Mouse (Mus musculus) hindbrain, embryonic 12.5 days (tissue): ENCODE measurements around the gene Tada1. TPM values are rescaled to one million over a fixed set of nuclear protein-coding genes. Genes with fewer than 3 reads are reported as not detected.

ENCODE experiments used
- ATAC-seq: fragments of 200-750 bp; cut with Nextera tagmentation; 2 replicates; pipeline ENCODE4 v1.8.0; 2017; ENCODE audit warnings: moderate TSS enrichment; ENCODE audit not compliant: low FRiP score
- H3K27ac ChIP-seq: fragments of 300-500 bp; sonication (generic); 2 replicates; pipeline ENCODE4 v1.5.1; 2016; ENCODE audit warnings: mild to moderate bottlenecking
- H3K27me3 ChIP-seq: fragments of 300-500 bp; sonication (generic); 2 replicates; pipeline ENCODE4 v1.6.1; 2016; ENCODE audit warnings: mild to moderate bottlenecking
- H3K36me3 ChIP-seq: fragments of 300-500 bp; sonication (generic); 2 replicates; pipeline ENCODE4 v1.6.1; 2016; ENCODE audit warnings: mild to moderate bottlenecking
- H3K4me1 ChIP-seq: fragments of 300-500 bp; sonication (generic); 2 replicates; pipeline ENCODE4 v1.6.1; 2016
- H3K4me2 ChIP-seq: fragments of 300-500 bp; sonication (generic); replicated peaks from 2 replicates; pipeline ENCODE4 v1.6.1; 2016; ENCODE audit warnings: mild to moderate bottlenecking
- H3K4me3 ChIP-seq: fragments of 300-500 bp; sonication (generic); 2 replicates; pipeline ENCODE4 v1.5.1; 2016; ENCODE audit warnings: mild to moderate bottlenecking
- H3K9ac ChIP-seq: fragments of 300-500 bp; sonication (generic); 2 replicates; pipeline ENCODE4 v1.6.1; 2016; ENCODE audit warnings: mild to moderate bottlenecking, moderate library complexity
- H3K9me3 ChIP-seq: fragments of 300-500 bp; sonication (generic); replicated peaks from 2 replicates; pipeline ENCODE4 v1.6.1; 2016; ENCODE audit warnings: mild to moderate bottlenecking
- WGBS: fragments of 180-500 bp; shearing (Covaris S2); methylation state at CpG from one replicate; pipeline ENCODE4 v1.1.7; 2016; 5-methylcytosine and 5-hydroxymethylcytosine counted together
- polyA plus RNA-seq: library from polyadenylated mRNA; unstranded; fragments of >200 nt; fragmentation: Nextera tagmentation; extraction: Ambion mirVana; gene quantifications from 2 replicates; pipeline ENCODE4 v1.2.1, GENCODE M21; 2016

Gene Tada1
- polyA plus RNA-seq: 58.4 and 61.3 TPM in 2 replicates

DNA sequence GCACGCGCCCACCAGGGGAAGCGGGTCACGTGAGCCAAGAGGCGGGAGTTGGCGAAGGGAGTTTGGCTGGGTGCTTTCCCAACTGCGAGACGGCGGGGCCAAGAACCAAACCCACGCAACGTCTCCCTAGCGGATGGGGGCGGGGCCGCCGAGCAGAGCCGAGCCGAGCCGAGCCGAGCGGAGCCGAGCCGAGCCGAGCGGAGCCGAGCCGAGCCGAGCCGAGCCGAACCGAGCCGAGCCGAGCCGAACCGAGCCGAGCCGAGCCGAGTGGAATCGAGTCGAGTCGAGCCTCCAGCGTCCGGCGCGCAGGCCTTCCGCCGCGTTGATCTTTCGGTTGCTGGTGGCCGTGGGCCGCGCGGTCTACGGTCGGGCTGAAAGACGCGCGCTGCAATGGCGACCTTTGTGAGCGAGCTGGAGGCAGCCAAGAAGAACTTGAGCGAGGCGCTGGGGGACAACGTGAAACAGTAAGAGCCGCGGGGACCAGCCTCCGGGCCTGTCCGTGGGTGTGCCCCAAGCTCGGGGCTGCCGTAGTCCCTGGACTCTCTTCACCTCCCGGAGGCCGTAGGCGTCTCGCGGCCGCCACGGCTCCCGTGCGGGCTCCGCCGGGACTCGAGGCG lies at the start of gene Tada1:
Gene Tada1 (plus strand): TSS at position 85 of the 617 bp plus-strand sequence.
- peak within 1 kb of the TSS; percentile 75 for H3K4me3 ChIP-seq
- H3K4me2 ChIP-seq: peak within 1 kb of the TSS; percentile 65
- H3K9me3 ChIP-seq: no peaks in the 10 kb centered on the region
- ATAC-seq: peak; percentile 95
- H3K27me3 ChIP-seq: no peaks in the 10 kb centered on the region
- WGBS: under 1% methylated on average over 79 of the region's 81 CpGs
- H3K36me3 ChIP-seq: peaks cover 18% of the 10 kb centered on the region
- peaks cover 19% of the 10 kb centered on the region for H3K4me1 ChIP-seq
- H3K9ac ChIP-seq: peak within 1 kb of the TSS; percentile 90
- peak within 1 kb of the TSS; percentile 81 for H3K27ac ChIP-seq

DNA sequence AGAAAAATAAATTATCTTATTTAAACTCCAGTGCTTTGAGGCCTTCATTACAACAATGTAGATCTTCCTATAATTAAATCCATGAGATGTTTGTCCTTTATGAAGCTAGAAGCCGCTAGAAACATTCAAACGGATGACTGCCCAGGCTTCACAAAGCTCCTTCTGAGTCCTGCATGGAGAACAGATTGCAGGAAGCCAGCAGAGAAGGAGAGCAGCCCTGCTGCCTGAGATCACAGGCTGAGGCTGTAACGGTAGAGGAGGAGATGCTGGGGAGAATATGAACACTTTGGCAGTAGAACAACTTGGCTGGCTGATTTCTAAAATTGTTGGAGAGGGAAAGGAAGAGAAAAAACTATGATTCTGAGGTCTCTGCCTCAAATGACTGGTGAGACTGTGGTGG lies 48.1 kb upstream of the Tada1 start:
- ATAC-seq: no peak
- Histone ChIP-seq H3K9ac (no peak overlapping the region), H3K4me2 (no peak overlapping the region), H3K36me3 (no peaks in the 10 kb centered on the region), H3K27me3 (no peaks in the 10 kb centered on the region), H3K9me3 (no peaks in the 10 kb centered on the region), H3K27ac (no peak overlapping the region), H3K4me1 (no peaks in the 10 kb centered on the region), H3K4me3 (no peak overlapping the region)
- 71% methylated on average over 3 of the region's 3 CpGs for WGBS

DNA sequence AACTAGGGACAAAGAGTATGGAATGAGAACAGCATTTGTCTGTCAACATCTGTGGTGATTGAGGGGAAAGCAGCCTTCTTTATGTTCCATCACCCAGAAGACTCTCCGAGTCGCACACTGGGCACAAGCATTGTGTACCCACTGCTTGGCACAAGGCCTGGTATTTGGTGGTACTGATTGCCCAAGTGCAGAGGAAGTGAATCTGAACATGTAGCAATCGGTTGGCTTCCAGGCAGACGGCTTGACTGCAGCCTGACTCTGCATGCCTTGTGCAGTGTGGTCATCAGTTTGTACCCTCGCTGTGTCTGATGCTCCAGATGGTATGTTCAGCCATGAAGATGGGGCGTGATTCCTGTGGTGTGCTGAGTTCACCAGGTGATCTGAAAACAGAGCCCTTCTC lies 39.8 kb upstream of the Tada1 start:
- no peak overlapping the region for H3K9ac ChIP-seq
- WGBS: 92% methylated on average over 6 of the region's 6 CpGs
- H3K4me1 ChIP-seq: 0 out of 2 replicates have a peak, but pooled peaks cover under 1% of the 10 kb centered on the region
- H3K9me3 ChIP-seq: no peaks in the 10 kb centered on the region
- no peak overlapping the region for H3K4me3 ChIP-seq
- no peaks in the 10 kb centered on the region for H3K36me3 ChIP-seq
- no peaks in the 10 kb centered on the region for H3K27me3 ChIP-seq
- H3K4me2 ChIP-seq: no peak overlapping the region
- no peak for ATAC-seq
- H3K27ac ChIP-seq: no peak overlapping the region

DNA sequence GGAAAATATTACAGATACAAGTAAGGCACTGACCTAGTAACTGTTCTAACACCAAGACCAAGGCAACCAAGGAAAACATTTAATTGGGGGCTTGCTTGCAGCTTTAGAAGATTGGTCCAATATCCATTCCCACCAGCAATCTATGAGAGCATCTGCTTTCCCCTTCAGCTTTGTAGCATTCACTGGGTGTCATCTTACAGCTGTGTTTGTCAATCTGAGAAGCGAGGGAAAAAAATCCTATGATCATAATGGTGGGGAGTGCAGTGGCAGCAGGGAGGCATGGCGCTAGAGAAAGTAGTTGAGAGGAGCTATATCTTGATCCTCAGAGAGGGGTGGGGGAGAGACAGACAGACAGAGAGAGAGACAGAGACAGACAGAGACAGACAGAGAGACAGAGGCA lies 36.8 kb upstream of the Tada1 start:
- Histone ChIP-seq H3K27me3 (0 out of 2 replicates have a peak, but pooled peaks cover 3% of the 10 kb centered on the region), H3K4me1 (peaks cover 4% of the 10 kb centered on the region; the same call in 1 of the 2 replicates), H3K9me3 (no peaks in the 10 kb centered on the region), H3K4me3 (no peak overlapping the region), H3K27ac (no peak overlapping the region), H3K36me3 (no peaks in the 10 kb centered on the region), H3K9ac (no peak overlapping the region), H3K4me2 (no peak overlapping the region)
- ATAC-seq: no peak
- WGBS: 57% methylated on average over 2 of the region's 2 CpGs

DNA sequence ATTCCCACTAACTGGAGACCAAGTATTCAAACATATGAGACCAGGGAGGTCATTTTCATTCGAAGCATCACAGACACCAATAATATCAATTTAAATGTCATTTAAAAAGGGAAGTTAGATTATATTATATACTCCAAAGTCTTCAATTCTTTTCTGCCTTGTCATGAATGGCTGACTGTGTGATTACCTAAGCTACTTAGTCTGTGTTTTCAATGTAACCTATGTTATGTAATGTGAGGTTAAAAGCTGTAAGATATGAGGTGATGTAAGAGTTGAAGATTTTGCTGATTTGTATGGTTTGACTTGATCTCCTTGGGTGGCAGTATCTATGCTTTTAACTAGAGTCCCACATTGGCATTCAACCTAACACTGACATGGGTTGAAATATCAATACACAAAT lies 36.4 kb upstream of the Tada1 start:
- H3K4me1 ChIP-seq: peaks cover 4% of the 10 kb centered on the region; the same call in 1 of the 2 replicates
- no peak overlapping the region for H3K27ac ChIP-seq
- 85% methylated on average over 1 of the region's 1 CpGs for WGBS
- H3K9ac ChIP-seq: no peak overlapping the region
- H3K9me3 ChIP-seq: no peaks in the 10 kb centered on the region
- H3K36me3 ChIP-seq: no peaks in the 10 kb centered on the region
- H3K4me3 ChIP-seq: no peak overlapping the region
- H3K4me2 ChIP-seq: no peak overlapping the region
- 0 out of 2 replicates have a peak, but pooled peaks cover 3% of the 10 kb centered on the region for H3K27me3 ChIP-seq
- ATAC-seq: no peak

DNA sequence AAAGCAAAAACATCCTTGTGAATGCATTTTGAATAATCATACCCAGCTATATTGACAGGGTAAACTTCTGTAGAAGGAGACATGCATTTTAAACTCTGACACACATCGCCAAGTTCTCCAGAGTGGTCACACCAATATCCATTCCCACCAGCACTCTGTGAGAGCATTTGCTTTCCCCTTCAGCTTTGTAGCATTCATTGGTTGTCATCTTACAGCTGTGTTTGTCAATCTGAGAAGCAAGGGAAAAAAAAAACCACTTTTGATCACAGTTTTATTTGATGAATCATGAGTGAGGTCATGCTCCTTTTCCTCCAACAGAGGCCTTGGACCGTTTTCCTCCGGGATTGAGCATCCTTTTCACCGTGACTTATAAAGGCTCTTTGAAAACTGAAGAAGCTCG lies 35.3 kb upstream of the Tada1 start:
- 54% methylated on average over 5 of the region's 5 CpGs for WGBS
- H3K27ac ChIP-seq: no peak overlapping the region
- no peaks in the 10 kb centered on the region for H3K9me3 ChIP-seq
- peaks cover 4% of the 10 kb centered on the region; the same call in 1 of the 2 replicates for H3K4me1 ChIP-seq
- ATAC-seq: no peak
- H3K27me3 ChIP-seq: 0 out of 2 replicates have a peak, but pooled peaks cover 3% of the 10 kb centered on the region
- no peak overlapping the region for H3K4me3 ChIP-seq
- no peak overlapping the region for H3K4me2 ChIP-seq
- H3K9ac ChIP-seq: no peak overlapping the region
- no peaks in the 10 kb centered on the region for H3K36me3 ChIP-seq

DNA sequence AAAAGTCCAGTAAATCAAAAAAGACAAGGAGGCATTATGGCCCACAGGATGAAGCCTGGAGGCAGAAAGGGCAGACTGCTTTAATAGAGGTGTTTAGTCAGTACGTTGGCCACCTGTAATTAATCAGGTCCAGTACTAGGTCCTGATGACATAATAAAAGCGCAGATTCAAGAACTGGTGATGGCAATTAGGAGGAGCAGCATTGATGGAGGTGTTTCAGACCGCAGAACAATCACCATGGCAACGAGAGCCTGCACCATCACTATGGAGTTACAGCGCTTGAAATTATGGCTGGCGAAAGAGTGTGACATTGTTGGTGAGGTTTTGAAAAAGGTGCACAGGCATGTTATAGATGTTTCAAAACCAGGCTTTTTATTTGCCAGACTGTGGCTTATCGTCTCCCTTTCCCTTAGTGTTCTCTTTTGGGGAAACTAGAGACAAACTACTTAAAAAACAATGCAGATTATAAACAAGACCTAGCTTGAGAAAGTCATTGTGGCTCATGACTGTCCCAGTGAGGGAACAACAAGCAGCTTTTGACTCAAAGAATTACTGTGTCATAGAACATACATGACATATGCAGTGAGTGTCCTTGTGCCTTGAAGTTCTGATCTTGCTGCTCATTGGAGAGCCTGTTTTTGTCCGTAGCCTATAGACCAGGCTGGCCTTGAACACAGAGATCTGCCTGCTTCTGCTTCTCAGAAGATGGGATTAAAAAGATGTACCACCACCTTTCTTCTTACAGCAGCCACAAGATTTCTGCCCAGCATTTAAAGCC lies 34.4 kb upstream of the Tada1 start:
- H3K36me3 ChIP-seq: no peaks in the 10 kb centered on the region

DNA sequence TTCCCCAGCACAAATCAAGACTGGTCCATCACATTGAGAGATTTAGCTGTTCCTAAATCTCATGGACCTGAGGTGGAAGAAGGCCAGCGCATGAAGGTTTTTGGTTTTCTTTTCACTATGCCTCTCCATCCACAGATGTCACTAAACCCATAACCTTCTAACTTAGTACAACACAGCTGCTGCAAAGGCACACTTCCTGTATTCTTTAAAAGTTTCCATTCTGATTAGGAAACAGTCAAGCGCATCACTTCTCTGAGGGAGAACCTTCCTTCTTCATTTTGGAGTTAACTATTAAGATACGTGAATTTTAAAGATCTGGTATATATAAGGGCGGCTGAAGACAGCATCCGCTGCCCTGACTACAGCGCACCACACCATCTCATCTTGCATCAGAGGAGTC lies 33.3 kb upstream of the Tada1 start:
- no peak overlapping the region for H3K9ac ChIP-seq
- H3K4me1 ChIP-seq: peaks cover 4% of the 10 kb centered on the region; the same call in 1 of the 2 replicates
- ATAC-seq: no peak
- no peak overlapping the region for H3K4me3 ChIP-seq
- 90% methylated on average over 6 of the region's 6 CpGs for WGBS
- 0 out of 2 replicates have a peak, but pooled peaks cover 3% of the 10 kb centered on the region for H3K27me3 ChIP-seq
- H3K4me2 ChIP-seq: no peak overlapping the region
- no peak overlapping the region for H3K27ac ChIP-seq
- no peaks in the 10 kb centered on the region for H3K9me3 ChIP-seq
- no peaks in the 10 kb centered on the region for H3K36me3 ChIP-seq

More for the DNA sequence above, 34.4 kb upstream of the Tada1 start:
- H3K27ac ChIP-seq: no peak overlapping the region
- H3K27me3 ChIP-seq: 0 out of 2 replicates have a peak, but pooled peaks cover 3% of the 10 kb centered on the region
- 47% methylated on average over 8 of the region's 8 CpGs for WGBS
- H3K4me2 ChIP-seq: no peak overlapping the region
- ATAC-seq: peak; percentile 76
- H3K4me1 ChIP-seq: peaks cover 4% of the 10 kb centered on the region; the same call in 1 of the 2 replicates
- no peak overlapping the region for H3K9ac ChIP-seq
- no peak overlapping the region for H3K4me3 ChIP-seq
- no peaks in the 10 kb centered on the region for H3K9me3 ChIP-seq

DNA sequence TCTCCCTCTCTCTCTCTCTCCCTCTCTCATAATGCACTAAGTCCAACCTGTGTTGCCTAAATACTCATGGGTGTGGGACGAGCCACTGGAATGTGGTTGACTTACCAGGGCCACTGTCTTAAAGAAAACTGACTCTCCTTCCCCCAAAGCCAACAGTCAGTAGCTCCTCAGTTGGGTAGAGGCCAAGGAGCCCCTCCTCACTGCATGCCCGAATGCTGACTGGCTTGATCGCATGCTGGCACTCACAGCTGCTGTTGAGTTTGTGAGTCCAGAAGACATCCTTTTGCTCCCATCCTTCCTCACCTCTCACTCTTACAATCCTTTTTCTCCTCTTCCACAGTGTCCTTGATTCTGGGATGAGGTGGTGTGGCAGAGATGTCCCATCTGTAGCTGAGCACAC lies 32.0 kb upstream of the Tada1 start:
- H3K4me1 ChIP-seq: peaks cover 4% of the 10 kb centered on the region; the same call in 1 of the 2 replicates
- H3K27ac ChIP-seq: no peak overlapping the region
- H3K4me2 ChIP-seq: no peak overlapping the region
- 0 out of 2 replicates have a peak, but pooled peaks cover 3% of the 10 kb centered on the region for H3K27me3 ChIP-seq
- ATAC-seq: no peak
- no peaks in the 10 kb centered on the region for H3K9me3 ChIP-seq
- 81% methylated on average over 3 of the region's 3 CpGs for WGBS
- no peak overlapping the region for H3K4me3 ChIP-seq
- H3K9ac ChIP-seq: no peak overlapping the region
- no peaks in the 10 kb centered on the region for H3K36me3 ChIP-seq

DNA sequence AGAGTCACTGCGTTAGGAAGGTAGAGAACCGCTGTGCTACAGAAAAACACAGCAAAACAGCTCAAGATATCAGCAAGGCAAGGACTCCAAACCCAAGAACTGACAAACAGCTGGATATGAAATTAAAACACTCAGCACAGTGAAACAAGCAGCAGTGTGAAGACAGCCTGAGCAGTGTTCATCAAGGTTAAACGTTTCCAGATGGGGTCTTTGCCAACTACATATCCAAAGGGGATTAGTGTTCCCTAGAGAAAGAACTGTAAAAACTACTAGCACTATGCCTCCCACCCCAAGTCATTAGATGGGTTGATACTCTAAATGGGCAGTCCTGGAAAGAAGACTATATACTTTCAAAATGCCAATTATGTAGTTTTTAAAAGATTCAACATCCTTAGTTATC lies 29.6 kb upstream of the Tada1 start:
- H3K9ac ChIP-seq: no peak overlapping the region
- no peak overlapping the region for H3K27ac ChIP-seq
- H3K36me3 ChIP-seq: no peaks in the 10 kb centered on the region
- 67% methylated on average over 3 of the region's 3 CpGs for WGBS
- no peak overlapping the region for H3K4me3 ChIP-seq
- H3K4me2 ChIP-seq: no peak overlapping the region
- peaks cover 2% of the 10 kb centered on the region; the same call in 1 of the 2 replicates for H3K4me1 ChIP-seq
- ATAC-seq: no peak
- H3K27me3 ChIP-seq: 0 out of 2 replicates have a peak, but pooled peaks cover 3% of the 10 kb centered on the region
- H3K9me3 ChIP-seq: no peaks in the 10 kb centered on the region

DNA sequence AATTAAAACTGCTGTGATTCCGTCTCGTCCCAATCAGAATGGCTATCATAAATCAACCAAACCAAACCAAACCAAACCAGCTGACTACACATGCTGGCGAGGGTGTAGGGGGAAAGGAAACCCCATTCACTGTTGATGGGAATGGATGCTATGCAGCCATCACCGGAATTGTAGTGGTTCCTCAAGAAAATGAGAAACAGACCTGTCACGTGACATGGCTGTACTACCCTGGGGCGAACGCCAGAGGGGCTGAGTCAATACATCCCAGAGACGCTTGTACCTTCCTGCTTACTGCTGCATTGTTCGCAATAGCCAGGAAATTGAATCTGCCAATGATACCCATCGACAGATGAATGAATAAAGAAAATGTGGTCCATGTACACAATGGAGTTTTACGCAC lies 29.1 kb upstream of the Tada1 start:
- 78% methylated on average over 11 of the region's 11 CpGs for WGBS
- ATAC-seq: no peak

DNA sequence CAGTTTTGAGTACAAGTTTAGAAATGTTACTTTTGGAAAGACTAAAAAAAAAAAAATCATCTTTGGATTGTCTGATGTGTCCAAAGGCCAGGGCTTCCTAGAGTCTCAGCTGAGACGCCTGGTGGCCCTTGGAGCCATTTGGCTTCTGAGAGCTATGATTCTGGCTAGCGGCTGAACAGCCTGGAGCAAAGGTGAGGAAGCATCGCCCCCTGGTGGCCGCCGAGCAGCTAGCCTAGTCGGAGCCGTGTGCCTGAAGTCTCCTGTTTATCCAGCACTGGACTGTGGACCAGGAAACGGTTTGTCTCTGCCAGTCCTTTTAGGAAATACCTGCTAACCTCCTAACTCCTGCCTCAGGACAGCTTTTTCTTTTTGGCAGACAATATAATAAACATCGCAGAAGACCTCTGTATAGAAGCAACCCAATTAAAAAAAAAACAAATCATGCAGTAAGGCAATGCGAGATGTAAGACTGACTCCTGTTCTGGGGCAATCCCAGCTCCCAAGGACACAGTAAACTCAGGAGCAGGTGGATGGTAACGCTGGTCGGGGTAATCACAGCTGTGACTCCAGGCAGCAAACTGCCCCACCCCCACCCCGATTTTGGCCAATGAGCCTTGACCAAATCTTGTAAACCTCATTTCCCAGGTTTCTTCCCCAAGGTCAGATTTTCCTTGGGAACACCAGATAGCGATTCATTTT lies 18.6 kb upstream of the Tada1 start:
- Histone ChIP-seq H3K9ac (no peak overlapping the region), H3K4me2 (no peak overlapping the region), H3K27ac (no peak overlapping the region), H3K9me3 (no peaks in the 10 kb centered on the region), H3K4me1 (no peaks in the 10 kb centered on the region), H3K36me3 (no peaks in the 10 kb centered on the region), H3K27me3 (no peaks in the 10 kb centered on the region), H3K4me3 (no peak overlapping the region)
- WGBS: 22% methylated on average over 14 of the region's 14 CpGs
- ATAC-seq: peak; percentile 80

More for the DNA sequence above, 29.1 kb upstream of the Tada1 start:
- Histone ChIP-seq H3K27ac (no peak overlapping the region), H3K9me3 (no peaks in the 10 kb centered on the region), H3K36me3 (no peaks in the 10 kb centered on the region), H3K4me3 (no peak overlapping the region), H3K4me2 (no peak overlapping the region), H3K27me3 (0 out of 2 replicates have a peak, but pooled peaks cover 3% of the 10 kb centered on the region), H3K9ac (no peak overlapping the region), H3K4me1 (no peaks in the 10 kb centered on the region)
